Mouse (Mus musculus) embryo, embryonic 10.5 days (tissue): ENCODE data around the gene Olfr1079.
"Not testable (repeated sequence)": the region's sequence is repeated elsewhere in the genome, so short reads cannot be mapped to it uniquely, and the experiment has no call there.

ENCODE experiments used
- DNase-seq: peaks from one replicate; pipeline ENCODE4 v3.0.0-alpha.2; 2015; ENCODE audit warnings: low spot score

The Olfr1079 gene

GRCm38 (mm10) chr2:86542380-86542779, at the start of gene Olfr1079:
TSS of gene Olfr1079 (minus strand) at chr2:86542480.
- DNase-seq: no peak

- DNase-seq: not testable (repeated sequence)
Observed at GRCm38 (mm10) chr2:86558135-86558534, 15.9 kb upstream of the Olfr1079 start, which contains the start of gene Olfr1080. TSS of gene Olfr1080 (minus strand) at chr2:86558235.

GRCm38 (mm10) chr2:86530991-86531390, 11.3 kb downstream of the Olfr1079 start:
- DNase-seq: no peak

- no peak for DNase-seq
Observed at GRCm38 (mm10) chr2:86508161-86508560, 34.1 kb downstream of the Olfr1079 start, which contains the start of gene Olfr1076. TSS of gene Olfr1076 (plus strand) at chr2:86508461.

- DNase-seq: no peak
Observed at GRCm38 (mm10) chr2:86487286-86487685, 55.0 kb downstream of the Olfr1079 start, which contains the start of gene Olfr228. TSS of gene Olfr228 (minus strand) at chr2:86487386.
